Mouse (Mus musculus): ENCODE measurements around the gene Gpr157.

The Gpr157 gene

DNA sequence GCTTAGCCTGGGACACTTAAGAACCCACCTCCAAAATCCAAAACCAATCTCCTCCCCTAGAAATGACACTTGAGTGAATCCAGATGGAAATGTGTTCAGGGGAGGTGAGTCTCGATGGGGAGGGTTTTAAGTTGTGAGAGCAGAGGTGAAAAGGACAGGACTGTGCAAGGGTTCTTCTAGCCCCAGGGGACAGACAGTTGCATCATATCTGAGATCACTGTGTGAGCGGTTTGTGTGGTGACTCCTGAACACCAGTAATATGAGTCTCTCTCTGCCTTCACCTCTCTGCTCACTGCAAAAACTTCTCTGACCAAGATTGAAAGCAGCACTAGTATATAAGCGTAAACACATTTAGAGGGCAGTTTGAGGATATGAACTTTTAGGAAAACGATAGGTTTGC lies 59.1 kb downstream of the Gpr157 start:
- DNase-seq (ENCODE audit: extremely low spot score, low spot score) = no peak

DNA sequence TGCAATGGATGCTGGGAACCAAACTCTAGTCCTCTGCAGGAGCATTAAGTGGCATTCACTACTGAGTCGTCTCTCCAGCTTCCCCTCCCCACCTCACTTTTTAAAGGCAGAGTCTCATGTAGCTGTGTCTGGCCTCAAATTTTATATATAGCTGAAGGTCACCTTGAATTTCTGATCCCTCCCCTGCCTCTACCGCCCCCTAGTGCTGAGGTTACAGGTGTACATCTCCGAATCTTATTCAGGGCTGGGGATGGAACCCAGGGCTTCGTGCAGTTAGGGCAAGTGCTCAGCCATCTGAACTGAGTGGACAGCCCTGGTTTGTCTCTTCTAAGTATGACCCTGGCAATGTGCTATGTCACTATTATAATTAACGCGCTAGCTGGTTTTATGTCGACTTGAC lies 63.9 kb downstream of the Gpr157 start:
- DNase-seq (ENCODE audit: extremely low spot score, low spot score) = no peak

DNA sequence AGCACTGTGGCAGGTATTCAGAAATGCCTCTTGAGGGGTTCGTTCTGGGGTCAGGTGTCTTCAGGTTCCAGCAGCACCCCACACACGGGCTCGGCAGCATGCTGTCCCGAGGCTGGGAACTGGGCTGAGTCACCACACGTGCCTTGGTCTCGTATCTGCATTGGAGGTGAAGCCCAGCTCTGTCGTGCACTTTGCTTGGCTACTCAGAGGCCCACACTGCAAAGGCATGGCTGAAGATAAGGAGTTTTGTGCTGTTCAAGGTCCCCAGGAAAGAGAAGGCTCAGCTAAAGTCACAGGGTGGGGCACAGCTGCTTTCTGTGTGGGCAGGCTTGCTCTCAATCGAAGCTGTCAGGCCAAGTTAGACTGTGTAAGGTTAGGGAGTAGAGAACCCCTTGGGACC lies 65.3 kb downstream of the Gpr157 start:
- DNase-seq (ENCODE audit: extremely low spot score, low spot score) = no peak

DNA sequence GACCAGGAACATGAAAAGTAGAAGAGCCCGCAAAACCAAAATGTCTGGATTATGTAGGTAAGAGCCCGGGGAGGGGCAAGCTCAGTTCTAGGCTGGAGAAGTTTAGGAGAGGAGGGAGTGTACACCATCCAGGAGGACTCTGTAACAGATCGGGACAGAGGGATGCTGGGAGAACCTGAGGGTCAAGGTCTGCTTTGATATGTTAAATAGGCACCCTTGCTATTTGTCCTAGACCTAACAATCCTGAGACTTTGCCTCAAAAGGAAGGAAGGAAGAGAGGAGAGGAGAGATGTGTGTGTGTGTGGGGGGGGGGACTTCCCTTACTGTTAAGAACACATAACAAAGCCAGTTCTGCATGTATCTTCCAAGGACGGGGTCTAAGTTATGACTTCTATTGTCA lies 68.1 kb downstream of the Gpr157 start:
- no peak for DNase-seq (ENCODE audit: extremely low spot score, low spot score)
